Mouse (Mus musculus) heart, postnatal 10 days (tissue): Measurements from ENCODE around the gene Lgr5. TPM values are rescaled to one million over a fixed set of nuclear protein-coding genes. Genes with fewer than 3 reads are reported as not detected.

Experiments
- DNase-seq, 2 experiments: peaks; one replicate each; pipeline ENCODE4 v3.0.0; 2021
- intact Hi-C: fragments of 180-260 bp; cut with DNase I; formaldehyde crosslinking; loops from one replicate; pipeline ENCODE4 v1.15.1; 2025
- total RNA-seq, 2 experiments: library from RNA; stranded (reverse); gene quantifications; 2 replicates each; pipeline ENCODE4 v1.2.3; 2021

The Lgr5 gene
- total RNA-seq, 2 experiments from 2014 or later, result 0.10 to 0.42 TPM

- intact Hi-C loops, result no loop called here
- DNase-seq, result no peak
Observed at GRCm38 (mm10) chr10:115571734-115572440, 15.7 kb downstream of the Lgr5 start.

- no peak for DNase-seq
- intact Hi-C loops, result no loop called here
Observed at GRCm38 (mm10) chr10:115571317-115571716, 16.3 kb downstream of the Lgr5 start.

- intact Hi-C loops, result no loop called here
- no peak for DNase-seq
Observed at GRCm38 (mm10) chr10:115570577-115570976, 17.0 kb downstream of the Lgr5 start.

- intact Hi-C loops, result no loop called here
- DNase-seq, result no peak
Observed at GRCm38 (mm10) chr10:115569712-115570491, 17.7 kb downstream of the Lgr5 start, which contains the start of gene A930009A15Rik. TSS of gene A930009A15Rik (plus strand) at chr10:115569986.

GRCm38 (mm10) chr10:115563961-115564360 lies 23.6 kb downstream of the Lgr5 start:
- intact Hi-C loops, result no loop called here
- DNase-seq, result no peak

GRCm38 (mm10) chr10:115562911-115563686 lies 24.5 kb downstream of the Lgr5 start:
- DNase-seq, result no peak
- intact Hi-C loops, result no loop called here

- intact Hi-C loops, result no loop called here
- DNase-seq, result no peak
Observed at GRCm38 (mm10) chr10:115561136-115561880, 26.3 kb downstream of the Lgr5 start.

- intact Hi-C loops, result no loop called here
- no peak for DNase-seq
Observed at GRCm38 (mm10) chr10:115556738-115557242, 30.8 kb downstream of the Lgr5 start.

- no peak for DNase-seq
- intact Hi-C loops, result no loop called here
Observed at GRCm38 (mm10) chr10:115555191-115555765, 32.3 kb downstream of the Lgr5 start.

- DNase-seq, result no peak
- intact Hi-C loops, result no loop called here
Observed at GRCm38 (mm10) chr10:115553352-115554113, 34.0 kb downstream of the Lgr5 start.

- DNase-seq, result no peak
- intact Hi-C loops, result no loop called here
Observed at GRCm38 (mm10) chr10:115551069-115551468, 36.5 kb downstream of the Lgr5 start.

- no peak for DNase-seq
- intact Hi-C loops, result no loop called here
Observed at GRCm38 (mm10) chr10:115550253-115550652, 37.3 kb downstream of the Lgr5 start.

- no peak for DNase-seq
- intact Hi-C loops, result no loop called here
Observed at GRCm38 (mm10) chr10:115542917-115543316, 44.7 kb downstream of the Lgr5 start.

- intact Hi-C loops, result no loop called here
- DNase-seq, result no peak
Observed at GRCm38 (mm10) chr10:115530746-115531145, 56.8 kb downstream of the Lgr5 start.

- intact Hi-C loops, result no loop called here
- no peak for DNase-seq
Observed at GRCm38 (mm10) chr10:115529768-115530167, 57.8 kb downstream of the Lgr5 start.

GRCm38 (mm10) chr10:115528892-115529291 lies 58.7 kb downstream of the Lgr5 start:
- intact Hi-C loops, result no loop called here

GRCm38 (mm10) chr10:115521081-115521451 lies 66.5 kb downstream of the Lgr5 start:
- intact Hi-C loops, result no loop called here
- no peak for DNase-seq

More at GRCm38 (mm10) chr10:115528892-115529291, 58.7 kb downstream of the Lgr5 start:
- DNase-seq, result no peak

GRCm38 (mm10) chr10:115520200-115521080 lies 67.1 kb downstream of the Lgr5 start:
- intact Hi-C loops, result no loop called here
- DNase-seq, result no peak
